Mouse (Mus musculus): ENCODE measurements around the gene 4921536K21Rik.

GRCm38 (mm10) chr11:3913316-3914108 lies 18.6 kb upstream of the 4921536K21Rik start:
- no peak for TF ChIP-seq CTCF (conservative IDR thresholded peaks at IDR 0.05 in 1 of 2, IDR thresholded peaks at IDR 0.05 in 1 of 2; ENCODE audit: low read depth in 2 of 2, low read length in 2 of 2)
- no peak for TF ChIP-seq TBP (conservative IDR thresholded peaks at IDR 0.05; ENCODE audit: low read depth, low read length)
- no peak for TF ChIP-seq JUN (IDR thresholded peaks at IDR 0.05; ENCODE audit: insufficient read depth, low read depth, low read length)
- TF ChIP-seq ZNF384 (IDR thresholded peaks at IDR 0.05; ENCODE audit: low read depth, low read length) = no peak
- peak; percentile 61 for TF ChIP-seq POLR2A (IDR thresholded peaks at IDR 0.05; ENCODE audit: low read depth, low read length)
- TF ChIP-seq E2F4 (IDR thresholded peaks at IDR 0.05; ENCODE audit: insufficient replicate concordance, low read depth, low read length) = no peak
- 0 out of 2 replicates have a peak, but pooled peaks have one; percentile 9 for TF ChIP-seq MEF2A (IDR thresholded peaks at IDR 0.05; ENCODE audit: borderline replicate concordance, low read depth, low read length)
- peak; percentile 86 for TF ChIP-seq NRF1 (IDR thresholded peaks at IDR 0.05; ENCODE audit: low read depth, low read length)
- peak; percentile 39 for TF ChIP-seq SIN3A (IDR thresholded peaks at IDR 0.05; ENCODE audit: low read length)
- no peak for TF ChIP-seq KAT2A (IDR thresholded peaks at IDR 0.05; ENCODE audit: insufficient replicate concordance, low read length)
- TF ChIP-seq MAX (IDR thresholded peaks at IDR 0.05; ENCODE audit: low read length) = no peak
- peak; percentile 60 for TF ChIP-seq MAZ (IDR thresholded peaks at IDR 0.05; ENCODE audit: low read depth, low read length)
- peak; percentile 32 for TF ChIP-seq HCFC1 (IDR thresholded peaks at IDR 0.05; ENCODE audit: low read depth, low read length)

Data from CH12.LX (cell line).